Mouse (Mus musculus) heart, embryonic 16.5 days (tissue): ENCODE results near the gene Mob2. TPM values are rescaled to one million over a fixed set of nuclear protein-coding genes. Genes with fewer than 3 reads are reported as not detected.

Experiments
- ATAC-seq: fragments of 200-750 bp; cut with Nextera tagmentation; replicated peaks from 2 replicates; pipeline ENCODE4 v1.8.0; 2017; ENCODE audit warnings: moderate number of reproducible peaks; ENCODE audit not compliant: insufficient read depth, low FRiP score; ENCODE audit errors: extremely low read depth
- H3K27ac ChIP-seq: fragments of 300-500 bp; sonication (generic); 2 replicates; pipeline ENCODE4 v1.5.1; 2014; ENCODE audit warnings: mild to moderate bottlenecking, low read length, control low read depth, moderate library complexity
- H3K27me3 ChIP-seq: fragments of 300-500 bp; sonication (generic); 2 replicates; pipeline ENCODE4 v1.6.1; 2014; ENCODE audit warnings: low read length, mixed read lengths; ENCODE audit not compliant: control insufficient read depth, insufficient read depth
- H3K36me3 ChIP-seq: fragments of 300-500 bp; sonication (generic); 2 replicates; pipeline ENCODE4 v1.6.1; 2014; ENCODE audit not compliant: control insufficient read depth, insufficient read depth
- H3K4me1 ChIP-seq: fragments of 300-500 bp; sonication (generic); 2 replicates; pipeline ENCODE4 v1.6.1; 2014; ENCODE audit warnings: low read length, mixed read lengths; ENCODE audit not compliant: control insufficient read depth, insufficient read depth
- H3K4me2 ChIP-seq: fragments of 300-500 bp; sonication (generic); 2 replicates; pipeline ENCODE4 v1.6.1; 2014; ENCODE audit warnings: low read depth, mild to moderate bottlenecking, control low read depth, low read length
- H3K4me3 ChIP-seq: fragments of 300-500 bp; sonication (generic); 2 replicates; pipeline ENCODE4 v1.5.1; 2014; ENCODE audit warnings: mild to moderate bottlenecking, control low read depth, low read length
- H3K9ac ChIP-seq: fragments of 300-500 bp; sonication (generic); 2 replicates; pipeline ENCODE4 v1.6.1; 2014; ENCODE audit warnings: low read length, control low read depth
- H3K9me3 ChIP-seq: fragments of 300-500 bp; sonication (generic); replicated peaks from 2 replicates; pipeline ENCODE4 v1.6.1; 2016; ENCODE audit warnings: low read length; ENCODE audit not compliant: control insufficient read depth
- WGBS: fragments of 180-500 bp; shearing (Covaris S2); extraction: QIAGEN DNeasy Blood & Tissue Kit; methylation state at CpG from one replicate; pipeline ENCODE4 v1.1.7; 2014; 5-methylcytosine and 5-hydroxymethylcytosine counted together
- polyA plus RNA-seq: library from polyadenylated mRNA; unstranded; fragments of >200 nt; fragmentation: Nextera tagmentation; extraction: Ambion mirVana; gene quantifications from 2 replicates; pipeline ENCODE4 v1.2.1, GENCODE M21; 2015

The Mob2 gene
- polyA plus RNA-seq, 1 experiment from 2014 or later = 56.3 TPM

GRCm38 (mm10) chr7:142045344-142045743 lies 15.5 kb downstream of the Mob2 start:
- peaks cover under 1% of the 10 kb centered on the region; the same call in 1 of the 2 replicates for H3K4me1 ChIP-seq

DNA sequence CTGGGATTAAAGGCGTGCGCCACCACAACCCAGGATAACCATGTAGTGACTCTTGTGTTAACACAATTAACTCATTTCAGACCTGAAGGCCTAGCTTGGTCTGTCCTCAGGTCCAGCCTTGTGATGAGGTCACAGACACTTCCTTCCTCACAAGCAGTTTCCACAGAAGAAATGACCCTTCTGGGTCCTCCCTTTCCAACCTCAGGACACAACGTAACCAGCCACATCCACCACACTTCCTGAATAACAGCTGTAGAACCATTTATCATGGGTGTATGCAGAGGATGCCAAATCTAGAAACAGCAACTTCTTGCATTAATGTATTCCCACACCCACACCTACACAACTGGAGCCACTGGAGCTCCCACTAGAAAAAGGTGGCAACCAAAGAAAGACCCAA lies 20.1 kb downstream of the Mob2 start:
- ATAC-seq = no peak; the same call in 1 of the 2 replicates
- H3K4me1 ChIP-seq = peaks cover 7% of the 10 kb centered on the region
- H3K27ac ChIP-seq = 0 out of 2 replicates have a peak overlapping the region, but pooled peaks have one; percentile 47
- 78% methylated on average over 3 of the region's 3 CpGs for WGBS
- H3K9me3 ChIP-seq = no peaks in the 10 kb centered on the region
- H3K36me3 ChIP-seq = no peaks in the 10 kb centered on the region
- no peak overlapping the region for H3K4me2 ChIP-seq
- H3K4me3 ChIP-seq = no peak overlapping the region
- no peak overlapping the region for H3K9ac ChIP-seq
- no peaks in the 10 kb centered on the region for H3K27me3 ChIP-seq

More at GRCm38 (mm10) chr7:142045344-142045743, 15.5 kb downstream of the Mob2 start:
- no peak overlapping the region for H3K9ac ChIP-seq
- no peak overlapping the region for H3K27ac ChIP-seq
- no peak overlapping the region for H3K4me2 ChIP-seq
- no peaks in the 10 kb centered on the region for H3K9me3 ChIP-seq
- H3K4me3 ChIP-seq = no peak overlapping the region
- no peak for ATAC-seq
- 70% methylated on average over 2 of the region's 2 CpGs for WGBS
- H3K27me3 ChIP-seq = no peaks in the 10 kb centered on the region
- H3K36me3 ChIP-seq = no peaks in the 10 kb centered on the region

DNA sequence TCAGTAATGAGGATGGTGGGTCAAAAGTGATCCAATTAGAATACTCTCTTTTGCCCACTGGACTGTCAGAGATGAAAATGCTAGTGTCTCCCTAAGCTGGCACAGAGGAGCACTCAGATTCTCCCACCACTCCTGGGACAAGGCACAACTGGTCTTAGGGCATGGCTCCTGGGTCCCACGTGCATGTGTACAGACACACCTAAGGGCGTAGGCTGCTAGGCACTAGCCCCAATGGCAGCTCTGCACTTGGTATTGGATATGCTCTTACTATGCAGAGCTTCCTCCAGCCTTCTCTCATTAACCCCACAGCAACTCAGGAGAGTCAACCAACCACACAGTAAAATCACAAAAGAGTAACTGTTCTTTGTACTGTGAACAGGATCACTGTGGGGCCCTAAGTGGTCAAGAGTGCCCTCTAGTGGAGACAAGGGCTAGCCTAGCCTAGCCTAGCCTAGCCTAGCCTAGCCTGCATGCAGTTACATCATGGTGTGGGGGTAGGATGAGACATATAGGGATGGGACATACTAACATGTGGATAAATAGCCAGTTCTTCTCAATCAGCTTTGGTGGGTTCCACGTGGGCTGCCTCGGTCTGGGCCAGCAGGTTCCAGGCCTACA lies 23.2 kb downstream of the Mob2 start:
- Histone ChIP-seq H3K9ac (no peak overlapping the region), H3K4me2 (no peak overlapping the region), H3K36me3 (no peaks in the 10 kb centered on the region), H3K27ac (no peak overlapping the region), H3K9me3 (no peaks in the 10 kb centered on the region), H3K4me3 (no peak overlapping the region), H3K4me1 (peaks cover 19% of the 10 kb centered on the region), H3K27me3 (no peaks in the 10 kb centered on the region)
- 0 out of 2 replicates have a peak, but pooled peaks have one; percentile 23 for ATAC-seq
- WGBS = 75% methylated on average over 4 of the region's 4 CpGs

DNA sequence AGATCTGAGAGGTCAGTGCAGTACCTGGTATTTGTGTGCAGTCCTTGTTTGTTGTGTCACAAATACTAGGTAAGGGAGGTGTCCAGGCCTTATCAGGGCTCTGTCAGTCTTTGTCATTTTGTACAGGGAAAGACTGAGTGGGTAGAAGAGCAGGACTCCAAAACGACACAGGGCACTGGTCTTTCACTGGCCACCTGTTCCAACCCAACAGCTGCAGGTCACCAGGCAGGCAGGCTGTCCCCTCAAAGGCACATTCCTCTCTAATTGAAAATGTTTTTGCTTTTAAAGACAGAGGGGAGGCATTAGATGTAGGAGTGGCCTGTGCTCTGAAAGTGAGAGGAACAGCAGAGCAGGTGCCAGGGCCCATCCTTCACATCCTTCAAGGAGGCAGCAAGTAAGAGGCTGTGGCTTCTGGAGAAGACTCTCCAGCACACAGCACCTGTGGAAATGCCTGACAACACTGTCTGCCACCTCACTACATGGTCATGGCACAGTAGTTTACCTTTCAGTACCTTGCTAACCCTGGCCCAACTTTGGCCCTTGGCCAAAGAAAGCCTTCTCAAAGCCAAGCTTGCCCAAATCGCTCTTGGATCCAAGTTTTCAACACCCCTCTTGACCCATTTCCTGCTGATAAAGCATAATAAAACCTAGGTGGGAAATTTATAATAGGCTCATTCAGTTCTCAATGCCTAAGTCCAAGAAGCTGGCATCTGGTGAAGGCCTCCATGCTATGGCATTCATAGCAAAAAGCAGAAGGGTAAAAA lies 25.6 kb downstream of the Mob2 start:
- no peaks in the 10 kb centered on the region for H3K36me3 ChIP-seq
- no peaks in the 10 kb centered on the region for H3K27me3 ChIP-seq
- H3K9ac ChIP-seq = no peak overlapping the region
- no peak overlapping the region for H3K27ac ChIP-seq
- H3K4me2 ChIP-seq = no peak overlapping the region
- peaks cover 17% of the 10 kb centered on the region for H3K4me1 ChIP-seq
- no peaks in the 10 kb centered on the region for H3K9me3 ChIP-seq
- no peak for ATAC-seq
- H3K4me3 ChIP-seq = no peak overlapping the region
- 37% methylated on average over 2 of the region's 2 CpGs for WGBS

GRCm38 (mm10) chr7:142034198-142034597 lies 26.7 kb downstream of the Mob2 start:
- WGBS = 62% methylated on average over 2 of the region's 2 CpGs
- Histone ChIP-seq H3K36me3 (no peaks in the 10 kb centered on the region), H3K4me1 (peaks cover 13% of the 10 kb centered on the region), H3K9me3 (no peaks in the 10 kb centered on the region), H3K27me3 (no peaks in the 10 kb centered on the region), H3K9ac (no peak overlapping the region), H3K4me3 (no peak overlapping the region), H3K27ac (no peak overlapping the region), H3K4me2 (no peak overlapping the region)
- ATAC-seq = peak; percentile 72

DNA sequence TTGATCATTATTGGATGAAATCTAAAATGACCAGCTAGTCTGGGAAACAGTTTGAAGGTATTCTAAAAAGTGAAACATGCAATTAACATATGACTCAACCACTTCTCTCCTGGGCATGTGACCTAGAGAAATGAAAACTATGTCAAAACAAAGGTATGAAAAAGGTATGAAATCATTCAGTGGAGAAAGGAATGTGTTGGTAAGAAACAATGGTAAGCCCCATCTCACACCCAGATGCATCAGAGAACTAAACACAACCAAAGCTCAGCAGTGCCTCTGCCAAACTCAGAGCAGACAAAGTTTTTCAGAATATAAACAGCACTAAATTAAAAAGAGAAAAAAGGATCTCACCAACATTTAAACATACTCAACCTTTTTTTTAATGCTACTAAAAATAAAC lies 30.8 kb downstream of the Mob2 start:
- Histone ChIP-seq H3K4me2 (no peak overlapping the region), H3K27ac (no peak overlapping the region), H3K4me3 (no peak overlapping the region), H3K9me3 (no peaks in the 10 kb centered on the region), H3K27me3 (no peaks in the 10 kb centered on the region), H3K9ac (no peak overlapping the region), H3K36me3 (no peaks in the 10 kb centered on the region), H3K4me1 (peaks cover 19% of the 10 kb centered on the region)
- no peak for ATAC-seq

DNA sequence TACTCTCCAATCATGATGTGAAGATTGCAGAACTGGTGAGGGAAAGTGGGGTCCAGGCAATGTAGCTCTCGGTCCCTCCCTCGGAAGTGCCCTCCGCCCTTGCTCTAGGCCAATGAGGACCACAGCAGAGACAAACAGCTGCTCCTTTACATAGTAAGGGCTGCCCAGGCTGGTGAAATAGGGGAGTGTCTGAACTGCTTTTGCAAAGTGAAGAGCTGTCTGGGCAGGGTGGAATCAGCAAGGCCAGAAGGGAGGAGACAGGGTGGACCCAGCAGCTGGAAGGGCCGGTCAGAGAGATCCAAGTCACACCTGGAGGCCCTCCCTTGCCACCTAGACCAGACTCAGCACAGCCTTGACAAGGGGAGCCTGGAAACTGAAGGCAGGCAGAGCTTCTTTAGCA lies 34.9 kb downstream of the Mob2 start:
- H3K9me3 ChIP-seq = no peaks in the 10 kb centered on the region
- H3K27me3 ChIP-seq = no peaks in the 10 kb centered on the region
- ATAC-seq = no peak; the same call in 1 of the 2 replicates
- peak overlapping the region; percentile 41; the same call in 1 of the 2 replicates for H3K27ac ChIP-seq
- no peak overlapping the region for H3K4me3 ChIP-seq
- no peak overlapping the region for H3K4me2 ChIP-seq
- H3K36me3 ChIP-seq = no peaks in the 10 kb centered on the region
- peaks cover 21% of the 10 kb centered on the region for H3K4me1 ChIP-seq
- 62% methylated on average over 4 of the region's 4 CpGs for WGBS
- H3K9ac ChIP-seq = peak overlapping the region; percentile 24; the same call in 1 of the 2 replicates

DNA sequence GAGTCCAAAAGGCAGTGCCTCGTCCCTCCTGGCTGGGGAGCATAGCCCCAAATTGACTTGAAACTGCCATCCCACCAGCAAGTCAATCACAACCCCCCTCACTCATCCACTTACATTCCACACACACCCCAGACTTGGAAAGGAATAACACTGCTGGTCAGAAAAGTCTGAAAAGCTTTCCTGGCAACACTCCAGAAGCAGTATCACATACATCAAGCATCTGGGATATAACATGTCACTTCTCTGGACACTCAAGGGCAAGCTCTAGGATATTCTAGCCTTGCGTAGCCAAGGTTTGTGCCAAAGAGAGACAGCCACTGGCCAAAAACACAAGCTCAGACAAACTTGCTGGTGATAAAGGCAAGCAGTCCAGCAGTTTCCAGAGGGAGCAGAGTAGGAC lies 35.7 kb downstream of the Mob2 start:
- H3K36me3 ChIP-seq = no peaks in the 10 kb centered on the region
- H3K27ac ChIP-seq = peak overlapping the region; percentile 41
- H3K4me2 ChIP-seq = no peak overlapping the region
- peaks cover 21% of the 10 kb centered on the region for H3K4me1 ChIP-seq
- 29% methylated on average over 2 of the region's 2 CpGs for WGBS
- no peak overlapping the region for H3K9ac ChIP-seq
- H3K4me3 ChIP-seq = no peak overlapping the region
- no peaks in the 10 kb centered on the region for H3K9me3 ChIP-seq
- peak; percentile 58 for ATAC-seq
- no peaks in the 10 kb centered on the region for H3K27me3 ChIP-seq

DNA sequence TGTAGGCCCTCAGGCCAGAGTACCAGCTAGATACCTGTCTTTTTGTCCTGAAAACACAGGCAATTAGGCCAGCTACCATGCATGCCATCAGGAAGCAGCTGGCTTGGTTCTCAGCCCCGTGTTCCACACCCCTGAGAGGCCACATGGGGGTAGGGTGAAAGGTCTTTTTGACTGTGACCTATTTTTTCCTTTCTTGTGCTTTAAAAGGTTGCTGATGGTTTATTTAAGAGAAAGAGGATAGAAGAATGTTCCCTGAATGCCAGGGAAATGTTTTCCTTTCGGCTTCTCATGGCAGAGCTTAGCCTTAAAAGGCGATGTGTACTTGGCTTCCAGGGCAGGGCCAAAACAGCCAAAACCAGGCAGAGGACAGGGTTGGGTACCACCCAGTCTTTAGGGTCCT lies 40.0 kb downstream of the Mob2 start:
- no peak for ATAC-seq
- Histone ChIP-seq H3K27ac (no peak overlapping the region), H3K4me2 (no peak overlapping the region)

More for the DNA sequence above, 40.0 kb downstream of the Mob2 start:
- H3K36me3 ChIP-seq = 0 out of 2 replicates have a peak, but pooled peaks cover 2% of the 10 kb centered on the region
- H3K27me3 ChIP-seq = no peaks in the 10 kb centered on the region
- WGBS = 59% methylated on average over 3 of the region's 3 CpGs
- H3K9ac ChIP-seq = no peak overlapping the region
- H3K4me3 ChIP-seq = no peak overlapping the region
- no peaks in the 10 kb centered on the region for H3K9me3 ChIP-seq
- H3K4me1 ChIP-seq = peaks cover 17% of the 10 kb centered on the region
